Mouse (Mus musculus) retina, adult 2 months (tissue): ENCODE measurements at regions not wholly inside any gene's neighbourhood (a gene's known extent, or its start where the extent isn't known, plus 50 kb on each side); places are given as distances from the start of the nearest gene placed in this dataset.

Experiments
- DNase-seq: peaks from one replicate; pipeline ENCODE4 v3.0.0-alpha.2; 2012; ENCODE audit warnings: low read depth, low spot score

GRCm38 (mm10) chr19:56235040-56235439, 51.9 kb upstream of the Habp2 start:
- no peak for DNase-seq
